Mouse (Mus musculus): Measurements from ENCODE around the gene Ttc21a.

- TF ChIP-seq HCFC1 (IDR thresholded peaks at IDR 0.05; ENCODE audit: borderline replicate concordance, insufficient read depth, low read length) = no peak
- TF ChIP-seq CHD2 (IDR thresholded peaks at IDR 0.05; ENCODE audit: low read depth, low read length) = no peak
Observed at GRCm38 (mm10) chr9:119948804-119949203, 11.4 kb downstream of the Ttc21a start.
